Mouse (Mus musculus): ENCODE measurements at regions not wholly inside any gene's neighbourhood (a gene's known extent, or its start where the extent isn't known, plus 50 kb on each side); places are given as distances from the start of the nearest gene placed in this dataset. TPM values are rescaled to one million over a fixed set of nuclear protein-coding genes. Genes with fewer than 3 reads are reported as not detected.

Small RNA genes in the stretch of these regions (microRNA-seq; reads per million reads assigned to microRNA genes)
- gene Gm22132, result not detected

All from hindbrain, embryonic 13.5 days (tissue).